Mouse (Mus musculus): Measurements from ENCODE around the gene Klhdc2.

- TF ChIP-seq CTCF (IDR thresholded peaks at IDR 0.05), result no peak
- TF ChIP-seq EP300 (IDR thresholded peaks at IDR 0.05; ENCODE audit: insufficient read depth, low read depth, low read length), result no peak
- TF ChIP-seq POLR2A (IDR thresholded peaks at IDR 0.05; ENCODE audit: insufficient read depth, low read depth, low read length), result no peak
Measured at GRCm38 (mm10) chr12:69265031-69265430, 31.4 kb upstream of the Klhdc2 start.
